10 mouse cellular contexts compared by ENCODE assay signal in the genomic region with DNA sequence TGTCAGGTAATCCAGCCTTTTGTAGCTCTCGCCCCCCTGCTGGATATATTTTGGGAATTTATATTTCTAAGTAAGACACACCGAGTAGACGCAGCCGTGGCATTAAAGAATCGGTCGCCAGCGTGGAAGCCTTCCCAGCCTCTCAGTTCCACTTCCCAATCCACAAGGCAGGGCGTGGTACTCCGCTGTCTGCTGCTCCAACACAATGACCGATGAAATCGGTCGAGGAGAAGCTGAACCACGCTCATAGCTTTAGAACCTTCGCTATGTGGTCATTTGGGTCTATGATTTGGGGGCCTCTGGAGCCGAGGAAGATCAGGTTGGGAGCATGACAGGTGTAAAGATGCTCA.
DNase-seq lines count a peak whose midpoint lies in the region; ATAC-seq and TF ChIP-seq lines count a peak whose summit lies in the region.
"Had no signal": no experiment of that assay in that cellular context is flagged by ENCODE, and none has a peak within 500 bp of the region (broad histone marks: within the 10 kb centered on the region; RNA-seq: fewer than 3 reads in every experiment).

No protein-coding gene starts in this region.

- no peak for TF ChIP-seq RAD21 in MEL (IDR thresholded peaks at IDR 0.05; ENCODE audit: low read depth, low read length)

- H3K36me3 ChIP-seq in heart, embryonic 10.5 days = no peaks in the 10 kb centered on the region
- H3K36me3 ChIP-seq in midbrain, embryonic 15.5 days (replicated peaks) = no peaks in the 10 kb centered on the region
- no peaks in the 10 kb centered on the region for H3K36me3 ChIP-seq in midbrain, embryonic 16.5 days (ENCODE audit: control insufficient read depth, insufficient read depth, low read length)
- H3K36me3 ChIP-seq in MEL (ENCODE audit: control insufficient read depth in 1 of 2, insufficient read depth in 2 of 2, low read length in 2 of 2) = peaks cover 0 to 2% of the 10 kb centered on the region in 2 experiments; a peak in 1 of 4 replicates
- no peaks in the 10 kb centered on the region for H3K36me3 ChIP-seq in embryonic facial prominence, embryonic 15.5 days
- H3K36me3 ChIP-seq: embryonic facial prominence, embryonic 12.5 days; intestine, embryonic 15.5 days had no signal

- no peak overlapping the region for H3K27ac ChIP-seq in heart, embryonic 10.5 days
- H3K27ac ChIP-seq in midbrain, embryonic 15.5 days = peak overlapping the region; percentile 47; the same call in 1 of the 2 replicates
- H3K27ac ChIP-seq in midbrain, embryonic 16.5 days (ENCODE audit: low read length) = no peak overlapping the region
- H3K27ac ChIP-seq in MEL (ENCODE audit: control insufficient read depth, low read depth, low read length) = peak overlapping the region; percentile 44
- H3K27ac ChIP-seq in embryonic facial prominence, embryonic 15.5 days (replicated peaks) = peak overlapping the region; percentile 58; the same call in 1 of the 2 replicates
- H3K27ac ChIP-seq: embryonic facial prominence, embryonic 12.5 days; intestine, embryonic 15.5 days had no signal

- WGBS in heart, embryonic 10.5 days = 87% methylated on average over 15 of the region's 15 CpGs
- WGBS in midbrain, embryonic 15.5 days = 77% methylated on average over 15 of the region's 15 CpGs
- 78% methylated on average over 15 of the region's 15 CpGs for WGBS in midbrain, embryonic 16.5 days
- 85% methylated on average over 15 of the region's 15 CpGs for WGBS in embryonic facial prominence, embryonic 15.5 days

- H3K79me2 ChIP-seq in MEL (ENCODE audit: control insufficient read depth, insufficient read depth, low read length, poor library complexity) = no peaks in the 10 kb centered on the region

- ATAC-seq in midbrain, embryonic 15.5 days (replicated peaks) = no peak
- ATAC-seq in midbrain, embryonic 16.5 days = no peak
- no peak for ATAC-seq in embryonic facial prominence, embryonic 15.5 days (ENCODE audit: insufficient number of reproducible peaks, low FRiP score, low TSS enrichment, low read depth)

- no peak for TF ChIP-seq EP300 in MEL (IDR thresholded peaks at IDR 0.05; ENCODE audit: low read depth in 1 of 2, low read length in 2 of 2)

- H3K4me2 ChIP-seq in midbrain, embryonic 15.5 days = no peak overlapping the region
- no peak overlapping the region for H3K4me2 ChIP-seq in midbrain, embryonic 16.5 days (ENCODE audit: low read length)
- no peak overlapping the region for H3K4me2 ChIP-seq in embryonic facial prominence, embryonic 15.5 days (replicated peaks)
- H3K4me2 ChIP-seq: intestine, embryonic 15.5 days had no signal

- no peak overlapping the region for H3K9ac ChIP-seq in midbrain, embryonic 15.5 days
- H3K9ac ChIP-seq in midbrain, embryonic 16.5 days (ENCODE audit: low read depth, low read length) = no peak overlapping the region
- H3K9ac ChIP-seq in MEL (ENCODE audit: control insufficient read depth, low read depth, low read length, poor library complexity, severe bottlenecking) = peak overlapping the region; percentile 47
- no peak overlapping the region for H3K9ac ChIP-seq in embryonic facial prominence, embryonic 15.5 days
- H3K9ac ChIP-seq: embryonic facial prominence, embryonic 12.5 days; intestine, embryonic 15.5 days had no signal

- TF ChIP-seq CTCF in MEL (IDR thresholded peaks at IDR 0.05 in 2 of 3, conservative IDR thresholded peaks at IDR 0.05 in 1 of 3; ENCODE audit: control insufficient read depth in 1 of 3, insufficient read depth in 1 of 3, low read depth in 2 of 3, low read length in 3 of 3, poor library complexity in 1 of 3, severe bottlenecking in 1 of 3) = no peak

- peak; percentile 13 for DNase-seq in heart, postnatal 4 days
- no peak for DNase-seq in heart, embryonic 10.5 days (ENCODE audit: low spot score)
- DNase-seq in MEL (ENCODE audit: low read depth, low spot score) = no peak
- DNase-seq in layer of hippocampus, adult 11-12 months (ENCODE audit: low spot score) = no peak

- no peak overlapping the region for H3K4me3 ChIP-seq in heart, embryonic 10.5 days
- H3K4me3 ChIP-seq in midbrain, embryonic 15.5 days = no peak overlapping the region
- no peak overlapping the region for H3K4me3 ChIP-seq in midbrain, embryonic 16.5 days (ENCODE audit: low read depth, low read length)
- peak overlapping the region in 1 of 2 experiments; percentile 16; a peak in 2 of 4 replicates for H3K4me3 ChIP-seq in MEL (ENCODE audit: control insufficient read depth in 1 of 2, insufficient read depth in 1 of 2, low read depth in 2 of 2, low read length in 2 of 2)
- no peak overlapping the region for H3K4me3 ChIP-seq in embryonic facial prominence, embryonic 15.5 days (replicated peaks)
- H3K4me3 ChIP-seq: embryonic facial prominence, embryonic 12.5 days; intestine, embryonic 15.5 days had no signal

- H3K9me3 ChIP-seq in heart, embryonic 10.5 days = no peaks in the 10 kb centered on the region
- no peaks in the 10 kb centered on the region for H3K9me3 ChIP-seq in midbrain, embryonic 15.5 days
- no peaks in the 10 kb centered on the region for H3K9me3 ChIP-seq in midbrain, embryonic 16.5 days (replicated peaks; ENCODE audit: control insufficient read depth, low read length, poor library complexity, severe bottlenecking)
- H3K9me3 ChIP-seq in MEL (replicated peaks; ENCODE audit: insufficient read depth, low read length) = no peaks in the 10 kb centered on the region
- no peaks in the 10 kb centered on the region for H3K9me3 ChIP-seq in embryonic facial prominence, embryonic 15.5 days (replicated peaks)
- H3K9me3 ChIP-seq: embryonic facial prominence, embryonic 12.5 days; intestine, embryonic 15.5 days had no signal

- H3K4me1 ChIP-seq in heart, embryonic 10.5 days = no peaks in the 10 kb centered on the region
- peaks cover 4% of the 10 kb centered on the region; the same call in 1 of the 2 replicates for H3K4me1 ChIP-seq in midbrain, embryonic 15.5 days
- no peaks in the 10 kb centered on the region for H3K4me1 ChIP-seq in midbrain, embryonic 16.5 days (ENCODE audit: control insufficient read depth, insufficient read depth, low read length)
- peaks cover 0 to 8% of the 10 kb centered on the region in 2 experiments; a peak in 2 of 4 replicates for H3K4me1 ChIP-seq in MEL (ENCODE audit: control insufficient read depth in 1 of 2, insufficient read depth in 2 of 2, low read length in 2 of 2)
- peaks cover 15% of the 10 kb centered on the region; the same call in 1 of the 2 replicates for H3K4me1 ChIP-seq in embryonic facial prominence, embryonic 15.5 days
- H3K4me1 ChIP-seq: intestine, embryonic 15.5 days had no signal

- no peaks in the 10 kb centered on the region for H3K27me3 ChIP-seq in heart, embryonic 10.5 days (ENCODE audit: insufficient read depth, poor library complexity, severe bottlenecking)
- no peaks in the 10 kb centered on the region for H3K27me3 ChIP-seq in midbrain, embryonic 15.5 days (replicated peaks)
- no peaks in the 10 kb centered on the region for H3K27me3 ChIP-seq in midbrain, embryonic 16.5 days (ENCODE audit: control insufficient read depth, insufficient read depth, low read depth, low read length)
- no peaks in the 10 kb centered on the region for H3K27me3 ChIP-seq in MEL (ENCODE audit: control insufficient read depth in 1 of 2, insufficient read depth in 2 of 2, low read length in 2 of 2)
- no peaks in the 10 kb centered on the region for H3K27me3 ChIP-seq in embryonic facial prominence, embryonic 15.5 days
- H3K27me3 ChIP-seq: CH12.LX; embryonic facial prominence, embryonic 12.5 days; intestine, embryonic 15.5 days had no signal

- no peak for TF ChIP-seq POLR2A in MEL (IDR thresholded peaks at IDR 0.05; ENCODE audit: control insufficient read depth in 1 of 2, insufficient read depth in 1 of 2, low read depth in 1 of 2, low read length in 2 of 2, poor library complexity in 1 of 2)

TF ChIP-seq in MEL, 35 proteins besides CTCF, POLR2A, EP300 and RAD21:
- TF ChIP-seq KAT2A (conservative IDR thresholded peaks at IDR 0.05; ENCODE audit: low read depth, low read length) (no peak), MEF2A (IDR thresholded peaks at IDR 0.05; ENCODE audit: extremely low read depth, insufficient replicate concordance, low read depth, low read length, poor library complexity, severe bottlenecking) (no peak), USF1 (IDR thresholded peaks at IDR 0.05; ENCODE audit: low read depth, low read length) (no peak), ETS1 (IDR thresholded peaks at IDR 0.05; ENCODE audit: low read depth, low read length) (no peak), TCF12 (IDR thresholded peaks at IDR 0.05; ENCODE audit: low read depth, low read length) (no peak), JUND (IDR thresholded peaks at IDR 0.05; ENCODE audit: low read depth, low read length) (no peak), BHLHE40 (IDR thresholded peaks at IDR 0.05; ENCODE audit: borderline replicate concordance, low read depth, low read length) (no peak), SIN3A (IDR thresholded peaks at IDR 0.05; ENCODE audit: low read length) (no peak), POLR2AphosphoS5 (IDR thresholded peaks at IDR 0.05; ENCODE audit: borderline replicate concordance, low read depth, low read length) (no peak), ZNF384 (IDR thresholded peaks at IDR 0.05; ENCODE audit: low read depth, low read length) (no peak), ZKSCAN1 (IDR thresholded peaks at IDR 0.05; ENCODE audit: low read depth, low read length) (no peak), CHD1 (IDR thresholded peaks at IDR 0.05; ENCODE audit: low read depth, low read length) (no peak), MAX (IDR thresholded peaks at IDR 0.05; ENCODE audit: low read length) (no peak), CHD2 (IDR thresholded peaks at IDR 0.05; ENCODE audit: low read length) (no peak), HCFC1 (IDR thresholded peaks at IDR 0.05; ENCODE audit: low read depth, low read length) (no peak), USF2 (IDR thresholded peaks at IDR 0.05; ENCODE audit: borderline replicate concordance in 1 of 2, insufficient read depth in 1 of 2, low read depth in 1 of 2, low read length in 2 of 2) (no peak), ELF1 (IDR thresholded peaks at IDR 0.05; ENCODE audit: low read depth, low read length) (no peak), GATA1 (IDR thresholded peaks at IDR 0.05; ENCODE audit: low read depth, low read length) (no peak), MAZ (IDR thresholded peaks at IDR 0.05; ENCODE audit: low read depth, low read length) (no peak)

Comparison
In these comparisons a context has a peak if more than half of its experiments do, and no peak if none do; other contexts are left out.
1. H3K27ac ChIP-seq: peak in midbrain, embryonic 15.5 days (single experiment), MEL (single experiment) and embryonic facial prominence, embryonic 15.5 days (single experiment); none in heart, embryonic 10.5 days (single experiment) and midbrain, embryonic 16.5 days (single experiment).